Mouse (Mus musculus) thymus, adult 2 months (tissue): Measurements from ENCODE around the gene Dnah7a.

ENCODE experiments used
- CTCF ChIP-seq: fragments of 200-500 bp; IDR thresholded peaks from 2 replicates; pipeline ENCODE4 v1.5.1; 2012; ENCODE audit warnings: mild to moderate bottlenecking, control low read depth, low read length, moderate library complexity, borderline replicate concordance; ENCODE audit not compliant: control insufficient read depth, poor library complexity, insufficient read depth; ENCODE audit errors: extremely low read depth
- POLR2A ChIP-seq: fragments of 200-500 bp; IDR thresholded peaks from 2 replicates; pipeline ENCODE4 v1.6.1; 2012; ENCODE audit warnings: mild to moderate bottlenecking, low read length, control low read depth, moderate library complexity; ENCODE audit not compliant: control insufficient read depth, poor library complexity, insufficient read depth; ENCODE audit errors: extremely low read depth

- TF ChIP-seq CTCF = no peak
- no peak for TF ChIP-seq POLR2A
These were observed 66.5 kb downstream of the Dnah7a start for GRCm38 (mm10) chr1:53639865-53640794.
